Mouse (Mus musculus): ENCODE measurements at regions not wholly inside any gene's neighbourhood (a gene's known extent, or its start where the extent isn't known, plus 50 kb on each side); places are given as distances from the start of the nearest gene placed in this dataset.

GRCm38 (mm10) chr8:98403645-98404032 lies 1012.6 kb downstream of the Cdh8 start:
- no peak for DNase-seq

GRCm38 (mm10) chr8:98402852-98403644 lies 1013.2 kb downstream of the Cdh8 start:
- peak; percentile 84 to 90 for DNase-seq

GRCm38 (mm10) chr8:98381815-98382214 lies 1034.5 kb downstream of the Cdh8 start:
- DNase-seq: peak; percentile 41 to 44

GRCm38 (mm10) chr8:98380387-98380786 lies 1035.9 kb downstream of the Cdh8 start:
- no peak for DNase-seq

GRCm38 (mm10) chr8:98377743-98378142 lies 1038.5 kb downstream of the Cdh8 start:
- DNase-seq: no peak

GRCm38 (mm10) chr8:98372711-98373420 lies 1043.4 kb downstream of the Cdh8 start:
- DNase-seq: no peak

- no peak for DNase-seq
These were observed 1050.7 kb downstream of the Cdh8 start for GRCm38 (mm10) chr8:98365378-98366095.

- DNase-seq: no peak
These were observed 1079.0 kb downstream of the Cdh8 start for GRCm38 (mm10) chr8:98337279-98337678.

- DNase-seq: no peak
These were observed 1106.8 kb downstream of the Cdh8 start for GRCm38 (mm10) chr8:98309405-98309990.

GRCm38 (mm10) chr8:98294975-98295374 lies 1121.3 kb downstream of the Cdh8 start:
- no peak for DNase-seq

GRCm38 (mm10) chr8:98260281-98260680 lies 1156.0 kb downstream of the Cdh8 start:
- no peak for DNase-seq

GRCm38 (mm10) chr8:98243328-98243926 lies 1172.8 kb downstream of the Cdh8 start:
- no peak for DNase-seq

- no peak for DNase-seq
These were observed 1202.3 kb downstream of the Cdh8 start for GRCm38 (mm10) chr8:98214019-98214418.

All from cerebellum, postnatal 10 days (tissue).